Mouse (Mus musculus) hindbrain, embryonic 12.5 days (tissue): ENCODE results near the gene Gm20431. TPM values are rescaled to one million over a fixed set of nuclear protein-coding genes. Genes with fewer than 3 reads are reported as not detected.
"Not testable (repeated sequence)": the region's sequence is repeated elsewhere in the genome, so short reads cannot be mapped to it uniquely, and the experiment has no call there.

Source experiments
- ATAC-seq: fragments of 200-750 bp; cut with Nextera tagmentation; 2 replicates; pipeline ENCODE4 v1.8.0; 2017; ENCODE audit warnings: moderate TSS enrichment; ENCODE audit not compliant: low FRiP score
- H3K27ac ChIP-seq: fragments of 300-500 bp; sonication (generic); 2 replicates; pipeline ENCODE4 v1.5.1; 2016; ENCODE audit warnings: mild to moderate bottlenecking
- H3K27me3 ChIP-seq: fragments of 300-500 bp; sonication (generic); 2 replicates; pipeline ENCODE4 v1.6.1; 2016; ENCODE audit warnings: mild to moderate bottlenecking
- H3K36me3 ChIP-seq: fragments of 300-500 bp; sonication (generic); 2 replicates; pipeline ENCODE4 v1.6.1; 2016; ENCODE audit warnings: mild to moderate bottlenecking
- H3K4me1 ChIP-seq: fragments of 300-500 bp; sonication (generic); 2 replicates; pipeline ENCODE4 v1.6.1; 2016
- H3K4me2 ChIP-seq: fragments of 300-500 bp; sonication (generic); replicated peaks from 2 replicates; pipeline ENCODE4 v1.6.1; 2016; ENCODE audit warnings: mild to moderate bottlenecking
- H3K4me3 ChIP-seq: fragments of 300-500 bp; sonication (generic); 2 replicates; pipeline ENCODE4 v1.5.1; 2016; ENCODE audit warnings: mild to moderate bottlenecking
- H3K9ac ChIP-seq: fragments of 300-500 bp; sonication (generic); 2 replicates; pipeline ENCODE4 v1.6.1; 2016; ENCODE audit warnings: mild to moderate bottlenecking, moderate library complexity
- H3K9me3 ChIP-seq: fragments of 300-500 bp; sonication (generic); replicated peaks from 2 replicates; pipeline ENCODE4 v1.6.1; 2016; ENCODE audit warnings: mild to moderate bottlenecking
- WGBS: fragments of 180-500 bp; shearing (Covaris S2); methylation state at CpG from one replicate; pipeline ENCODE4 v1.1.7; 2016; 5-methylcytosine and 5-hydroxymethylcytosine counted together
- polyA plus RNA-seq: library from polyadenylated mRNA; unstranded; fragments of >200 nt; fragmentation: Nextera tagmentation; extraction: Ambion mirVana; gene quantifications from 2 replicates; pipeline ENCODE4 v1.2.1, GENCODE M21; 2016

Gene Gm20431
- polyA plus RNA-seq, 1 experiment from 2014 or later: 16.9 TPM

GRCm38 (mm10) chr2:167621255-167622087 lies 39.8 kb downstream of the Gm20431 start:
- Histone ChIP-seq H3K9me3 (no peaks in the 10 kb centered on the region), H3K4me1 (peaks cover 15% of the 10 kb centered on the region), H3K9ac (no peak overlapping the region), H3K27me3 (no peaks in the 10 kb centered on the region), H3K4me2 (no peak overlapping the region), H3K36me3 (peaks cover 12% of the 10 kb centered on the region), H3K4me3 (no peak overlapping the region), H3K27ac (no peak overlapping the region)
- ATAC-seq: no peak
- 84% methylated on average over 9 of the region's 9 CpGs for WGBS

GRCm38 (mm10) chr2:167617472-167617871 lies 43.8 kb downstream of the Gm20431 start:
- Histone ChIP-seq H3K9ac (no peak overlapping the region), H3K4me1 (peaks cover 7% of the 10 kb centered on the region; the same call in 1 of the 2 replicates), H3K4me3 (no peak overlapping the region), H3K36me3 (peaks cover 50% of the 10 kb centered on the region), H3K27me3 (no peaks in the 10 kb centered on the region), H3K4me2 (no peak overlapping the region), H3K27ac (no peak overlapping the region), H3K9me3 (no peaks in the 10 kb centered on the region; the same call in 1 of the 2 replicates)
- no peak for ATAC-seq
- WGBS: 63% methylated on average over 4 of the region's 4 CpGs

GRCm38 (mm10) chr2:167617034-167617433 lies 44.3 kb downstream of the Gm20431 start:
- no peak for ATAC-seq
- Histone ChIP-seq H3K9me3 (no peaks in the 10 kb centered on the region; the same call in 1 of the 2 replicates), H3K4me3 (no peak overlapping the region), H3K36me3 (peaks cover 54% of the 10 kb centered on the region), H3K27ac (no peak overlapping the region), H3K4me2 (no peak overlapping the region), H3K27me3 (no peaks in the 10 kb centered on the region), H3K4me1 (peaks cover 7% of the 10 kb centered on the region; the same call in 1 of the 2 replicates), H3K9ac (no peak overlapping the region)
- 90% methylated on average over 3 of the region's 3 CpGs for WGBS

GRCm38 (mm10) chr2:167613335-167613734 lies 48.0 kb downstream of the Gm20431 start:
- not testable (repeated sequence) for H3K4me2 ChIP-seq, H3K27me3 ChIP-seq, H3K27ac ChIP-seq, ATAC-seq, H3K9ac ChIP-seq, H3K9me3 ChIP-seq, H3K4me3 ChIP-seq, H3K4me1 ChIP-seq
- H3K36me3 ChIP-seq: peaks cover 74% of the 10 kb centered on the region
- 96% methylated on average over 7 of the region's 7 CpGs for WGBS

- WGBS: 92% methylated on average over 14 of the region's 14 CpGs
- H3K4me3 ChIP-seq: no peak overlapping the region
Measured at GRCm38 (mm10) chr2:167612122-167612521, 49.2 kb downstream of the Gm20431 start.

GRCm38 (mm10) chr2:167611287-167611686 lies 50.0 kb downstream of the Gm20431 start:
- no peak for ATAC-seq
- Histone ChIP-seq H3K4me1 (no peaks in the 10 kb centered on the region), H3K27ac (no peak overlapping the region), H3K27me3 (no peaks in the 10 kb centered on the region), H3K4me3 (no peak overlapping the region), H3K4me2 (no peak overlapping the region), H3K9me3 (no peaks in the 10 kb centered on the region; the same call in 1 of the 2 replicates), H3K36me3 (peaks cover 72% of the 10 kb centered on the region), H3K9ac (no peak overlapping the region)
- 90% methylated on average over 10 of the region's 10 CpGs for WGBS

More at GRCm38 (mm10) chr2:167612122-167612521, 49.2 kb downstream of the Gm20431 start:
- Histone ChIP-seq H3K4me1 (no peaks in the 10 kb centered on the region), H3K36me3 (peaks cover 74% of the 10 kb centered on the region), H3K27me3 (no peaks in the 10 kb centered on the region), H3K27ac (no peak overlapping the region), H3K9ac (no peak overlapping the region), H3K9me3 (no peaks in the 10 kb centered on the region; the same call in 1 of the 2 replicates), H3K4me2 (no peak overlapping the region)
- no peak for ATAC-seq

- H3K9me3 ChIP-seq: no peaks in the 10 kb centered on the region
- peaks cover 32% of the 10 kb centered on the region for H3K36me3 ChIP-seq
- no peak for ATAC-seq
- H3K4me2 ChIP-seq: no peak overlapping the region
- no peak overlapping the region for H3K9ac ChIP-seq
- H3K27me3 ChIP-seq: peaks cover 6% of the 10 kb centered on the region
- no peak overlapping the region for H3K27ac ChIP-seq
- 91% methylated on average over 4 of the region's 4 CpGs for WGBS
- H3K4me1 ChIP-seq: 0 out of 2 replicates have a peak, but pooled peaks cover 3% of the 10 kb centered on the region
- H3K4me3 ChIP-seq: no peak overlapping the region
Measured at GRCm38 (mm10) chr2:167606745-167607123, 54.6 kb downstream of the Gm20431 start.

- no peak for ATAC-seq
- Histone ChIP-seq H3K27ac (no peak overlapping the region), H3K4me1 (0 out of 2 replicates have a peak, but pooled peaks cover 3% of the 10 kb centered on the region), H3K27me3 (peaks cover 6% of the 10 kb centered on the region), H3K4me3 (no peak overlapping the region), H3K4me2 (no peak overlapping the region), H3K36me3 (peaks cover 32% of the 10 kb centered on the region), H3K9ac (no peak overlapping the region), H3K9me3 (no peaks in the 10 kb centered on the region)
- WGBS: 76% methylated on average over 17 of the region's 17 CpGs
Measured at GRCm38 (mm10) chr2:167605817-167606744, 55.2 kb downstream of the Gm20431 start.

GRCm38 (mm10) chr2:167605178-167605794 lies 56.0 kb downstream of the Gm20431 start:
- Histone ChIP-seq H3K27ac (no peak overlapping the region), H3K9me3 (no peaks in the 10 kb centered on the region), H3K36me3 (peaks cover 25% of the 10 kb centered on the region), H3K27me3 (peaks cover 6% of the 10 kb centered on the region), H3K9ac (no peak overlapping the region), H3K4me3 (no peak overlapping the region), H3K4me1 (peaks cover 3% of the 10 kb centered on the region; the same call in 1 of the 2 replicates), H3K4me2 (no peak overlapping the region)
- WGBS: 31% methylated on average over 11 of the region's 11 CpGs
- peak; percentile 73 for ATAC-seq

- H3K9ac ChIP-seq: peak overlapping the region; percentile 18
- H3K27me3 ChIP-seq: peaks cover 10% of the 10 kb centered on the region
- H3K4me3 ChIP-seq: no peak overlapping the region
- ATAC-seq: no peak
- WGBS: 37% methylated on average over 5 of the region's 5 CpGs
- peaks cover 4% of the 10 kb centered on the region for H3K4me1 ChIP-seq
- no peaks in the 10 kb centered on the region for H3K9me3 ChIP-seq
- H3K27ac ChIP-seq: no peak overlapping the region
- H3K36me3 ChIP-seq: peaks cover 12% of the 10 kb centered on the region
- no peak overlapping the region for H3K4me2 ChIP-seq
Measured at GRCm38 (mm10) chr2:167602978-167603377, 58.3 kb downstream of the Gm20431 start.

GRCm38 (mm10) chr2:167602364-167602763 lies 58.9 kb downstream of the Gm20431 start:
- no peak overlapping the region for H3K4me3 ChIP-seq
- H3K27ac ChIP-seq: no peak overlapping the region
- H3K9me3 ChIP-seq: no peaks in the 10 kb centered on the region
- WGBS: 69% methylated on average over 2 of the region's 2 CpGs
- peaks cover 11% of the 10 kb centered on the region for H3K27me3 ChIP-seq
- H3K36me3 ChIP-seq: peaks cover 9% of the 10 kb centered on the region
- no peak overlapping the region for H3K4me2 ChIP-seq
- ATAC-seq: no peak
- peaks cover 10% of the 10 kb centered on the region for H3K4me1 ChIP-seq
- H3K9ac ChIP-seq: no peak overlapping the region
